ENCODE assay signal across 20 mouse cellular contexts in genomic region chr6:119386421-119386820, GRCm38 (mm10). TPM values are rescaled to one million over a fixed set of nuclear protein-coding genes. Genes with fewer than 3 reads are reported as not detected.
DNase-seq lines count a peak whose midpoint lies in the region; ATAC-seq and TF ChIP-seq lines count a peak whose summit lies in the region.
"Had no signal": no experiment of that assay in that cellular context is flagged by ENCODE, and none has a peak within 500 bp of the region (broad histone marks: within the 10 kb centered on the region; RNA-seq: fewer than 3 reads in every experiment).

No protein-coding gene starts in this region.

- no peaks in the 10 kb centered on the region for H3K36me3 ChIP-seq in forebrain, embryonic 13.5 days (ENCODE audit: poor library complexity, severe bottlenecking)
- no peaks in the 10 kb centered on the region for H3K36me3 ChIP-seq in forebrain, postnatal 0 days (ENCODE audit: insufficient read depth)
- peaks cover 32% of the 10 kb centered on the region for H3K36me3 ChIP-seq in megakaryocyte, embryonic 14.5 days (replicated peaks; ENCODE audit: low read length)
- no peaks in the 10 kb centered on the region for H3K36me3 ChIP-seq in intestine, postnatal 0 days (ENCODE audit: control insufficient read depth, insufficient read depth)
- H3K36me3 ChIP-seq: hindbrain, embryonic 13.5 days; limb, embryonic 13.5 days; midbrain, embryonic 15.5 days had no signal

- no peaks in the 10 kb centered on the region for H3K9me3 ChIP-seq in forebrain, embryonic 13.5 days (replicated peaks)
- no peaks in the 10 kb centered on the region for H3K9me3 ChIP-seq in forebrain, postnatal 0 days (ENCODE audit: low read length)
- H3K9me3 ChIP-seq in megakaryocyte, embryonic 14.5 days, result no peaks in the 10 kb centered on the region
- no peaks in the 10 kb centered on the region for H3K9me3 ChIP-seq in intestine, postnatal 0 days (ENCODE audit: control insufficient read depth)
- H3K9me3 ChIP-seq: embryonic facial prominence, embryonic 10.5 days; hindbrain, embryonic 13.5 days; limb, embryonic 13.5 days; midbrain, embryonic 15.5 days had no signal

- H3K4me2 ChIP-seq in forebrain, embryonic 13.5 days, result peak overlapping the region; percentile 70; the same call in 1 of the 2 replicates
- H3K4me2 ChIP-seq in forebrain, postnatal 0 days (ENCODE audit: low read depth), result no peak overlapping the region
- H3K4me2 ChIP-seq in intestine, postnatal 0 days (replicated peaks; ENCODE audit: low read depth), result peak overlapping the region; percentile 61

- no peaks in the 10 kb centered on the region for H3K27me3 ChIP-seq in forebrain, embryonic 13.5 days
- no peaks in the 10 kb centered on the region for H3K27me3 ChIP-seq in forebrain, postnatal 0 days (ENCODE audit: insufficient read depth, low read length)
- no peaks in the 10 kb centered on the region for H3K27me3 ChIP-seq in megakaryocyte, embryonic 14.5 days (replicated peaks)
- no peaks in the 10 kb centered on the region for H3K27me3 ChIP-seq in intestine, postnatal 0 days (replicated peaks; ENCODE audit: control insufficient read depth, insufficient read depth, low read length)
- H3K27me3 ChIP-seq: hindbrain, embryonic 13.5 days; limb, embryonic 13.5 days; midbrain, embryonic 15.5 days had no signal

- H3K4me1 ChIP-seq in forebrain, embryonic 13.5 days, result peaks cover 27% of the 10 kb centered on the region
- peaks cover 5% of the 10 kb centered on the region; the same call in 1 of the 2 replicates for H3K4me1 ChIP-seq in forebrain, postnatal 0 days (ENCODE audit: insufficient read depth)
- H3K4me1 ChIP-seq in megakaryocyte, embryonic 14.5 days, result peaks cover 60% of the 10 kb centered on the region
- H3K4me1 ChIP-seq in intestine, postnatal 0 days (replicated peaks; ENCODE audit: control insufficient read depth, insufficient read depth, low read length), result 0 out of 2 replicates have a peak, but pooled peaks cover 5% of the 10 kb centered on the region

- H3K9ac ChIP-seq in forebrain, embryonic 13.5 days, result no peak overlapping the region
- no peak overlapping the region for H3K9ac ChIP-seq in forebrain, postnatal 0 days
- no peak overlapping the region for H3K9ac ChIP-seq in intestine, postnatal 0 days (ENCODE audit: low read depth, low read length)
- H3K9ac ChIP-seq: limb, embryonic 13.5 days had no signal

- H3K4me3 ChIP-seq in forebrain, embryonic 13.5 days, result no peak overlapping the region
- no peak overlapping the region for H3K4me3 ChIP-seq in forebrain, postnatal 0 days (ENCODE audit: low read depth, low read length)
- H3K4me3 ChIP-seq in megakaryocyte, embryonic 14.5 days (replicated peaks), result peak overlapping the region; percentile 11
- peak overlapping the region; percentile 89; the same call in 1 of the 2 replicates for H3K4me3 ChIP-seq in intestine, postnatal 0 days (ENCODE audit: low read depth, low read length)

- WGBS in forebrain, embryonic 13.5 days, result 92% methylated on average over 4 of the region's 4 CpGs
- WGBS in forebrain, postnatal 0 days, result 91% methylated on average over 4 of the region's 4 CpGs
- WGBS in intestine, postnatal 0 days, result 53% methylated on average over 4 of the region's 4 CpGs

- H3K27ac ChIP-seq in forebrain, embryonic 13.5 days, result no peak overlapping the region
- no peak overlapping the region for H3K27ac ChIP-seq in forebrain, postnatal 0 days (ENCODE audit: low read depth, low read length)
- no peak overlapping the region for H3K27ac ChIP-seq in intestine, postnatal 0 days (ENCODE audit: low read depth, low read length)
- H3K27ac ChIP-seq: embryonic facial prominence, embryonic 10.5 days; hindbrain, embryonic 13.5 days; kidney, postnatal 0 days; limb, embryonic 13.5 days; midbrain, embryonic 15.5 days had no signal

- ATAC-seq in forebrain, embryonic 13.5 days, result no peak
- no peak for ATAC-seq in forebrain, postnatal 0 days
- no peak for ATAC-seq in megakaryocyte, adult 5-6 weeks (ENCODE audit: poor library complexity, severe bottlenecking)
- ATAC-seq in intestine, postnatal 0 days, result no peak
- ATAC-seq: lung, postnatal 0 days; midbrain, embryonic 15.5 days had no signal

- no peak for DNase-seq in forebrain, postnatal 0 days
- no peak for DNase-seq in urinary bladder, postnatal 4 days (ENCODE audit: low spot score in 2 of 2)
- no peak for DNase-seq in testis, postnatal 14 days (ENCODE audit: low spot score)
- no peak for DNase-seq in frontal cortex, adult 2 months (ENCODE audit: extremely low spot score in 1 of 2, low spot score in 1 of 2)
- DNase-seq: cerebellum, adult 8-10 months; gastrocnemius, postnatal 25 days; heart, postnatal 14 days; kidney, adult 18-20 months; right cerebral cortex, postnatal 25 days had no signal

- TF ChIP-seq CTCF in forebrain, postnatal 0 days (IDR thresholded peaks at IDR 0.05; ENCODE audit: low read depth), result no peak
- TF ChIP-seq CTCF in intestine, postnatal 0 days (IDR thresholded peaks at IDR 0.05; ENCODE audit: low read depth), result no peak

RNA-seq across cellular contexts. Expression of gene Adipor2, which starts 31.1 kb away (rescaled TPM):
- 38.3 and 43.1 TPM in 2 replicates for polyA plus RNA-seq in forebrain, embryonic 13.5 days (2015; fragmentation: Nextera tagmentation; extraction: Ambion mirVana)
- total RNA-seq in forebrain, postnatal 0 days (2014; rRNA removed), result 42.9 and 46.9 TPM in 2 replicates
- 24.6 and 34.0 TPM in 2 replicates for polyA plus RNA-seq in forebrain, postnatal 0 days (2015; fragmentation: Nextera tagmentation; extraction: Ambion mirVana)
- polyA plus RNA-seq in megakaryocyte, embryonic 14.5 days (2012; ENCODE audit: insufficient read depth, low replicate concordance), result 6.0 and 11.7 TPM in 2 replicates
- total RNA-seq in megakaryocyte, adult 5-6 weeks (2015), result 64.1 and 69.9 TPM in 2 replicates
- 94.1 and 98.6 TPM in 2 replicates for total RNA-seq in megakaryocyte, adult 5-6 weeks (2017)
- 106 and 124 TPM in 2 replicates for polyA plus RNA-seq in intestine, postnatal 0 days (2015; fragmentation: Nextera tagmentation; extraction: Ambion mirVana)
- 32.5 and 36.8 TPM in 2 replicates for polyA plus RNA-seq in frontal cortex, adult 2 months (2012; rRNA removed)

RNA-seq across cellular contexts. Expression of gene Lrtm2, which starts 55.9 kb away (rescaled TPM):
- polyA plus RNA-seq in forebrain, embryonic 13.5 days (2015; fragmentation: Nextera tagmentation; extraction: Ambion mirVana), result 1.1 and 2.0 TPM in 2 replicates
- total RNA-seq in forebrain, postnatal 0 days (2014; rRNA removed), result 12.8 and 17.8 TPM in 2 replicates
- 8.8 and 12.7 TPM in 2 replicates for polyA plus RNA-seq in forebrain, postnatal 0 days (2015; fragmentation: Nextera tagmentation; extraction: Ambion mirVana)
- polyA plus RNA-seq in megakaryocyte, embryonic 14.5 days (2012; ENCODE audit: insufficient read depth, low replicate concordance), result not detected in 2 replicates
- 0.23 TPM in 1 of 2 replicates, not detected in the other for total RNA-seq in megakaryocyte, adult 5-6 weeks (2015)
- total RNA-seq in megakaryocyte, adult 5-6 weeks (2017), result not detected in 2 replicates
- polyA plus RNA-seq in intestine, postnatal 0 days (2015; fragmentation: Nextera tagmentation; extraction: Ambion mirVana), result 0.04 TPM in 2 replicates
- 55.9 and 56.7 TPM in 2 replicates for polyA plus RNA-seq in frontal cortex, adult 2 months (2012; rRNA removed)
- total RNA-seq: common myeloid progenitor, adult 5-6 weeks had no signal
- polyA plus RNA-seq: limb, embryonic 13.5 days had no signal

Comparison
In these comparisons a context has a peak if more than half of its experiments do, and no peak if none do; other contexts are left out.
1. H3K4me3 ChIP-seq: peak in megakaryocyte, embryonic 14.5 days (single experiment) and intestine, postnatal 0 days (single experiment); none in forebrain, embryonic 13.5 days (single experiment) and forebrain, postnatal 0 days (single experiment).